8 mouse cellular contexts compared by ENCODE assay signal in the genomic region with DNA sequence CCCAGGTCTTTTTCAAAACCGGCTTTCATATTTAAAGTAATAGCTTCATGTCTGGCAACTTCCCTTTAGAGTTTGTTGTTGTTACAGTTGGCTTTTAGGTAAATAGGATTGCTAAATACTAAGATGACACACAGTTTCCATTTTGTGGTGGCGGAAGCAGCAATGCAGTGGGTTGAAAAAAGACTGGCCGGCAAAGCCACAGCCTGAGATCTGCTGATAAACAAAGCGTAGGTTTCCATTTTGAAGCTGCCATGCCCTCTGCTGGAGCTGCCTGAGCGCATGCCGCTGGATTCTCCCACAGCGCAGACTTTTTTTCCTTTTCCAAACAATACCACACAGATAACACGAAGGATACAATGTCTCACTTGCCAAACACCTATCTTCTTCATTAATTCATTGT. TPM values are rescaled to one million over a fixed set of nuclear protein-coding genes. Genes with fewer than 3 reads are reported as not detected.
DNase-seq lines count a peak whose midpoint lies in the region; ATAC-seq and TF ChIP-seq lines count a peak whose summit lies in the region.

No protein-coding gene starts in this region.

- peaks cover 28% of the 10 kb centered on the region for H3K4me1 ChIP-seq in embryonic facial prominence, embryonic 10.5 days
- H3K4me1 ChIP-seq in kidney, adult 2 months (ENCODE audit: control insufficient read depth, insufficient read depth, low read length): no peaks in the 10 kb centered on the region
- peaks cover 16% of the 10 kb centered on the region; the same call in 1 of the 2 replicates for H3K4me1 ChIP-seq in limb, embryonic 13.5 days
- H3K4me1 ChIP-seq in midbrain, embryonic 15.5 days: peaks cover 21% of the 10 kb centered on the region

- TF ChIP-seq POLR2A in kidney, adult 2 months (IDR thresholded peaks at IDR 0.05; ENCODE audit: low read depth, low read length): no peak

- H3K9me3 ChIP-seq in embryonic facial prominence, embryonic 10.5 days: no peaks in the 10 kb centered on the region
- no peaks in the 10 kb centered on the region for H3K9me3 ChIP-seq in limb, embryonic 13.5 days
- H3K9me3 ChIP-seq in midbrain, embryonic 15.5 days: no peaks in the 10 kb centered on the region

- H3K27ac ChIP-seq in embryonic facial prominence, embryonic 10.5 days (replicated peaks): peak overlapping the region; percentile 44; the same call in 1 of the 2 replicates
- no peak overlapping the region for H3K27ac ChIP-seq in kidney, adult 2 months (ENCODE audit: insufficient read depth, low read depth, low read length)
- H3K27ac ChIP-seq in limb, embryonic 13.5 days: no peak overlapping the region
- H3K27ac ChIP-seq in midbrain, embryonic 15.5 days: no peak overlapping the region

- peak; percentile 88 for TF ChIP-seq CTCF in kidney, adult 2 months (conservative IDR thresholded peaks at IDR 0.05; ENCODE audit: insufficient read depth, insufficient read length, low read depth, low read length)

- H3K9ac ChIP-seq in limb, embryonic 13.5 days: no peak overlapping the region; the same call in 1 of the 2 replicates
- no peak overlapping the region; the same call in 1 of the 2 replicates for H3K9ac ChIP-seq in midbrain, embryonic 15.5 days

- H3K27me3 ChIP-seq in embryonic facial prominence, embryonic 10.5 days (replicated peaks; ENCODE audit: low read depth, poor library complexity, severe bottlenecking): no peaks in the 10 kb centered on the region
- no peaks in the 10 kb centered on the region for H3K27me3 ChIP-seq in kidney, adult 2 months (replicated peaks; ENCODE audit: control insufficient read depth, insufficient read depth, low read length)
- no peaks in the 10 kb centered on the region for H3K27me3 ChIP-seq in limb, embryonic 13.5 days
- H3K27me3 ChIP-seq in midbrain, embryonic 15.5 days (replicated peaks): no peaks in the 10 kb centered on the region

- H3K4me3 ChIP-seq in embryonic facial prominence, embryonic 10.5 days: peak overlapping the region; percentile 36; the same call in 1 of the 2 replicates
- H3K4me3 ChIP-seq in kidney, adult 2 months (ENCODE audit: insufficient read depth, low read depth, low read length): no peak overlapping the region
- peak overlapping the region; percentile 21 for H3K4me3 ChIP-seq in limb, embryonic 13.5 days
- peak overlapping the region; percentile 12 for H3K4me3 ChIP-seq in midbrain, embryonic 15.5 days

- peak; percentile 72 for DNase-seq in ovary, adult 18-20 months (ENCODE audit: low spot score)
- no peak for DNase-seq in ovary, postnatal 10 days (ENCODE audit: low spot score)
- peak; percentile 75 for DNase-seq in embryonic facial prominence, embryonic 10.5 days (ENCODE audit: low spot score)
- peak; percentile 79 to 82 for DNase-seq in heart, adult 18-20 months
- peak; percentile 85 for DNase-seq in kidney, adult 2 months
- peak; percentile 16 to 44 for DNase-seq in spleen, postnatal 14 days (ENCODE audit: low spot score in 2 of 2)

- no peak for ATAC-seq in limb, embryonic 13.5 days (ENCODE audit: low FRiP score, low read depth)
- ATAC-seq in midbrain, embryonic 15.5 days (replicated peaks): no peak

- WGBS in embryonic facial prominence, embryonic 10.5 days: 6% methylated on average over 8 of the region's 8 CpGs
- 3% methylated on average over 8 of the region's 8 CpGs for WGBS in kidney, adult 2 months
- 8% methylated on average over 8 of the region's 8 CpGs for WGBS in limb, embryonic 13.5 days
- 1% methylated on average over 8 of the region's 8 CpGs for WGBS in midbrain, embryonic 15.5 days

- H3K36me3 ChIP-seq in embryonic facial prominence, embryonic 10.5 days (replicated peaks): peaks cover 7% of the 10 kb centered on the region
- H3K36me3 ChIP-seq in kidney, adult 2 months (ENCODE audit: control insufficient read depth, insufficient read depth, low read length): no peaks in the 10 kb centered on the region
- peaks cover under 1% of the 10 kb centered on the region for H3K36me3 ChIP-seq in limb, embryonic 13.5 days
- peaks cover 4% of the 10 kb centered on the region; the same call in 1 of the 2 replicates for H3K36me3 ChIP-seq in midbrain, embryonic 15.5 days (replicated peaks)

- peak overlapping the region; percentile 54 for H3K4me2 ChIP-seq in limb, embryonic 13.5 days (replicated peaks)
- peak overlapping the region; percentile 46 for H3K4me2 ChIP-seq in midbrain, embryonic 15.5 days

RNA-seq across cellular contexts. Expression of gene Rgs2, which starts 2.6 kb away (rescaled TPM):
- polyA plus RNA-seq in embryonic facial prominence, embryonic 10.5 days (2016; fragmentation: Nextera tagmentation; extraction: Ambion mirVana): 33.5 and 38.3 TPM in 2 replicates
- 10 to 100 TPM; 31.5 to 37.8 TPM for total RNA-seq in heart, adult 18-20 months (2021)
- polyA plus RNA-seq in kidney, adult 2 months (2012; rRNA removed): 3.8 and 5.3 TPM in 2 replicates
- polyA plus RNA-seq in limb, embryonic 13.5 days (2015; fragmentation: Nextera tagmentation; extraction: Ambion mirVana): 54.2 and 55.2 TPM in 2 replicates
- polyA plus RNA-seq in midbrain, embryonic 15.5 days (2015; fragmentation: Nextera tagmentation; extraction: Ambion mirVana): 131 and 137 TPM in 2 replicates
